Mouse (Mus musculus) adrenal gland, adult 8-10 months (tissue): ENCODE measurements around the gene Dab1. TPM values are rescaled to one million over a fixed set of nuclear protein-coding genes. Genes with fewer than 3 reads are reported as not detected.

Experiments
- DNase-seq: peaks from one replicate; pipeline ENCODE4 v3.0.0; 2022
- total RNA-seq, 4 experiments: library from RNA; stranded (reverse); gene quantifications; 2 replicates each; pipeline ENCODE4 v1.2.4; 2022

The Dab1 gene
- total RNA-seq, 4 experiments from 2014 or later, result 1.3 to 2.0 (median 1.8) TPM

DNA sequence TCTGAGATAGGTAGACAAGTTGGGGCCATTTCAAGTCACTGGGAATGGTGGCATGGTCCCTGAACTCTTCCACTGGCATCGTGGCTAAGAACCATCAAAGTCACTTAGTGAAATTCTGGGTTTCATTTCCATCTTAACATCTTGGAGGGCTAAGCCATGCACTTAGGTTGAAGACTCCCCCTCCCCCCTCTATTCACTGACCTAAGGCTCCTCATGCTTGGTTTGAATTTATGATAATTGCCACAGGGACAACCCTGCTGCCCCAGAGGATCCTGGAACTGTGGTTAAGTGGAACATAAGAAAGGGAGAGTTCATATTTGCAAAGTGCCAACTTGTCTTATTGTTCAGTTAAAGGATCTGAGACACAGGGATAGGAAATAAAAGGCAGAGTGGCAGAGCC lies 375.2 kb downstream of the Dab1 start:
- no peak for DNase-seq

GRCm38 (mm10) chr4:104008406-104008805 lies 389.2 kb downstream of the Dab1 start:
- peak; percentile 1 for DNase-seq

DNA sequence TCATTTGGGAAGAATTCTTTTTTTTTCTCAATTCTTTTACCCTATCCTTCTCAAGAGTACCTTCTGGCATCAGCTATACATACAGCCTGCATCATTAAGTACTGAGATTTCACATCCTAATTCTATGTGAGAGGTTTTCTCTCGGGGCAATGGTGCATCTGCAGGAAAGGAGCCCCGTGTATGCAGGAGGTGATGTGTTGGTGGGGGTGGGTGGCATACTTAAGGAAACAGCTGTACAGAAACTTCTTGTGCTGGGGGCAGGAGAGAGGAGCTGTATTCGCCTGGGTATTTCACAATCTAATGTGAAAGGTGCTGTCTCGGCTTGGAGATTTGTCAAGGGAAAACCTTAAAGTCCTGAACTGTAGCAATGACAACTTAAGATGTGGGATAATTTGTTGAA lies 392.5 kb downstream of the Dab1 start:
- no peak for DNase-seq

- DNase-seq, result no peak
Measured at GRCm38 (mm10) chr4:104012150-104012549, 393.0 kb downstream of the Dab1 start.

DNA sequence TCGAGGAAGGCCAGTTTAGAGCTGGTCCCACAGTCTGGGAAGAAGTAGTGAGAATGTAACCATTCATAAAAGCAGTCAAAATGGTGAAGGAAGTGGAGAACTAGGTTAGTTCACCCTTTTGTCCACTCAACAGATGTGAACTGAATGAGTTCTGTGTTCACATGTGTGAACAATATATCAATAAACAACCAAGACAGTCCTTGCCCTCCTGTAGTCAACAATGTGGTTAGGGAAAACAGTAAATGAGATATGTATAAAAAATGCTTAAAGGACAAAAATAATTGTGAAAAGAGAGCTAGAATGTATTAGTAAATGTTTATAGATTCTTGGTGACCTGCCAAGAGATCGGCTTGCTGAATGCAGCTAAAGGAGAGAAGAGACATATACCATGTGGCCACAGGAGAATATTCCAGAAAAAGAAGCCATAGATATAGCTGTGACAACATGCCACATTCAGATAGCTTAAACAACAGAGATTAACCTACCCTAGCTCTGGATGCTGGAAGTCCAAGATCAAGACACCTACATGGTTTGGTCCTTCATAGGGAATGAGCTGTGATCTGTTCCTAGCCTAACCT lies 406.0 kb downstream of the Dab1 start:
- no peak for DNase-seq

DNA sequence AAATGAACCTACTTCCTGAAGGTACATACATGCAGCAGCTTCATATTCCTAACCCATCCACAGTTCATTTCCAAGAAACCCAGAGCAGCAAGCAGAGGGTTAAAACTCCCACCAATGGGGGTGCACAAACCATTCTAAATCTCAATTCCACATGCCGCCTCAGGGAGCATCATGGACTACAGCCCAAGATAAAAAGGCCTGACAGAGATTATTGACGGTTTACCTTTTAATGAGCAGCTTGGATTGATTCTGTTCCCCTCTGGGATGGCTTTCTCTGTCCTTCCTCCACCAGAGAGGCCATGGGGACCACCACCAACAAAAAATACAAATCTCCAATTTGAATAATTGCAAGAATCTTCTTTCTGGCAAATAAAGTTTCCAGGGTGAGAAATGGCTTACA lies 407.7 kb downstream of the Dab1 start:
- DNase-seq, result no peak

- no peak for DNase-seq
Measured at GRCm38 (mm10) chr4:104027239-104027638, 408.1 kb downstream of the Dab1 start.

- no peak for DNase-seq
Measured at GRCm38 (mm10) chr4:104036091-104036490, 416.9 kb downstream of the Dab1 start.

GRCm38 (mm10) chr4:104039588-104039987 lies 420.4 kb downstream of the Dab1 start:
- DNase-seq, result no peak

- no peak for DNase-seq
Measured at GRCm38 (mm10) chr4:104043441-104043840, 424.3 kb downstream of the Dab1 start.

GRCm38 (mm10) chr4:104044634-104045033 lies 425.5 kb downstream of the Dab1 start:
- DNase-seq, result no peak

DNA sequence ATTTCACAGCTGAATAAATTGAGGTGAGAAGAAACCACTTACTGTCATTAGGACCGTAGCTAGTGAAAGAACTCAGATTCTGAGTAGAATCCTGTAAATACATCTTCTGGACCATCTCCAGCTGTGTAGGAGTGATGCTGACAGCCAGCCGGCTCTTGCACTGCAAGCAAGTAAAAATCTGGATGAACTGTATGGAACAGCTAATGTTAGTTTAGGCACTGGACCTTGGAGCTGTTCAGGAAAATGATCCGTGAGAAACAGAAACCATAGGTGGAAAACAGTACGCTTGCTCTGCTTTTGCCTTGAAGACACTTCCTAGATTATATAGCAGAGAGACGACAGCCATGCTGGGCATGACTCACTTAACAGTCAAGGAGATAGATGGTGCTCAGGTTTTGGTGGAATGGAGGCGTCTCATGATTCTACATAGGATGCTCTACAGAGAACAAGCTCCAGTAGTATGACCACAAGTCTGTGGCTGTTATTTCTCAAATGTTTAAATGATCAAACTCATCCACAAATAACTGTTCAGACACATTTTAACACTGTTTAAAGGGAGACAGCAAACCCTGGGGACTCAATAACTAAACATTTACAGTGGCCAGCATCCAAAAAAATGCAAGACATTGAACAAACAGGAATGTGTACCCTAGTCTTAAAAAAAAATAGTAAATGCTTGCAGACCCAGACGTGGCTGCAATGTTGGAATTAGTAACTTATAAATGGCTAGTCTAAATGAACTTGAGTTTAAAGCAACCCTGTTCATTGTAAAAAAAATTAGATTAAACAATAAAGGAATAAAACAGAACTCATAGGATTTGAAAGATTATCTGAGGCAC lies 429.0 kb downstream of the Dab1 start:
- no peak for DNase-seq

GRCm38 (mm10) chr4:104057116-104057515 lies 438.0 kb downstream of the Dab1 start:
- DNase-seq, result no peak

- no peak for DNase-seq
Measured at GRCm38 (mm10) chr4:104059569-104059968, 440.4 kb downstream of the Dab1 start.

- DNase-seq, result no peak
Measured at GRCm38 (mm10) chr4:104062356-104062755, 443.2 kb downstream of the Dab1 start.

DNA sequence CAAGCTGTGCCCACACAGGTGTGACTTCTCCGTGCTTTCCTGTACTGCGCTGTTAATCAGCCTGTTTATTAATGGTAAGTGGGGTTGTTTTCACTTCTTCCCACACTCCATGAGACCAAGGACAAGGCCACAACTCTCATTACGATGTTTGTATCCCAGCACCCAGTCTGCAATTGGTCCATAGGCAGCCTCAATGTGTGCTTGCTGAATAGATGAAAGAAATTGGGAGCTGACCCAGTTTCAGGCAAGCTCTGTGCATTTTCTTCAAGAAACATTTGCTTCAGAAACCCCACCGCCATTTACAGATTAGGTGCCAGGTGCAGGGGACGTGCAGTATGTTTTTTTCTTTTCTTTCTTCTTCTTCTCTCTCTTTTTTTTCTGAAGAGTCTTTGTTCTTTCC lies 447.7 kb downstream of the Dab1 start:
- no peak for DNase-seq

GRCm38 (mm10) chr4:104067748-104068147 lies 448.6 kb downstream of the Dab1 start:
- DNase-seq, result no peak

GRCm38 (mm10) chr4:104071296-104071695 lies 452.1 kb downstream of the Dab1 start:
- DNase-seq, result no peak

GRCm38 (mm10) chr4:104073920-104074459 lies 454.8 kb downstream of the Dab1 start:
- DNase-seq, result no peak

DNA sequence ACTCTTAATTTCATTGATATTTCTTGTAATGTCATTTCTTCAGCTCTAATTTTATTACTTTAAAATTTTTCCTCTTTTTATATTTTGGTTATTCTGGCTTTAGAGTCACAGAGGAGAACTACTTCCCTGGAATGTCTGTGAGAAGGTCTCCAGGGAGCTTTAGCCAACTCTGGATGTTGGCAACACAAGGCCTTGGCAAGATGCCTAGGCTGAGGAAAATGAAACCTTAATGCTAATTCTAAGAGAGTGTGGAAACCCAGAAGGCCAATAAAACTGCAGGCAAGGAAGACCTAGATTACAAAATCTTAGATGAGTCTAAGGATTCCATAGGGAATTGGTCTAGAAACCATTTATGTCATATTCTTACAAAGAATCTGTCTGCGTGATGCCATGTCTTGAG lies 458.6 kb downstream of the Dab1 start:
- peak; percentile 14 for DNase-seq

DNA sequence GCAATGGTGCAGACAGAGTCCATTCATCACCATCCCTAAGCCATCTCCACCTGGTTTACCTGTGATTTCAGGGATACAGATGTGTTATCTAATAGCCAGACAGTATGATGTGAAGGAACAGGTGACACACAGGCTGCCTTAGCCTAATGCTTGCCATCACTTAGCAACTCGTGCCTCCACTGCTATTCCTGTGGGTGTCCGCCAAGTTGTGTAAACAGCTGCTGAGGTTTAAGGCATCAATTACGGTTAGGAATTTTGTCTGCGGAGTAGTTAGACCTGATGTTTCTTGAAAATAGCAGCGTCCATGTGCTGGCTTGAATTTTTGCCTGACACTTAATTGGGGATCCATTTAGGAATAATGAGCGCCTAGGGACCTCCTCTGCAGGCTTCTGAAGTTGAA lies 487.1 kb downstream of the Dab1 start:
- DNase-seq, result no peak

DNA sequence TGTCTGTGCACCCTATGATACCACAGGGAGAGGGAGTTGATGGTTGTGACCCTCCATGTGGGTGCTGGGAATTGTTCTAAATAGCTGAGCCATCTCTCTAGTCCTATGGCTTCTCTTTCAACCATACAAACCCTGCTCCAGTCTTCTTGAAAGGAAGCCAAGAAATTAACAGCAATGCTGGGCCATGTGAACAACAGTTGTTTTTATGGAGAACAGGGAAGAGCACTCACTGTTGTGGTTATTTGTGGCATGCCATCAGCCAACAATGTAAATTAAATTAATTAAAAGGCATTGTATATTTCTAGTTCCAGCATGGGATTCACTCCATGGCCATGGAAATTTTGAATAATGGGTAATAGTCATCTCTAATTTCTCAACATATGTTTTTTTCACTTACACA lies 492.5 kb downstream of the Dab1 start:
- no peak for DNase-seq

DNA sequence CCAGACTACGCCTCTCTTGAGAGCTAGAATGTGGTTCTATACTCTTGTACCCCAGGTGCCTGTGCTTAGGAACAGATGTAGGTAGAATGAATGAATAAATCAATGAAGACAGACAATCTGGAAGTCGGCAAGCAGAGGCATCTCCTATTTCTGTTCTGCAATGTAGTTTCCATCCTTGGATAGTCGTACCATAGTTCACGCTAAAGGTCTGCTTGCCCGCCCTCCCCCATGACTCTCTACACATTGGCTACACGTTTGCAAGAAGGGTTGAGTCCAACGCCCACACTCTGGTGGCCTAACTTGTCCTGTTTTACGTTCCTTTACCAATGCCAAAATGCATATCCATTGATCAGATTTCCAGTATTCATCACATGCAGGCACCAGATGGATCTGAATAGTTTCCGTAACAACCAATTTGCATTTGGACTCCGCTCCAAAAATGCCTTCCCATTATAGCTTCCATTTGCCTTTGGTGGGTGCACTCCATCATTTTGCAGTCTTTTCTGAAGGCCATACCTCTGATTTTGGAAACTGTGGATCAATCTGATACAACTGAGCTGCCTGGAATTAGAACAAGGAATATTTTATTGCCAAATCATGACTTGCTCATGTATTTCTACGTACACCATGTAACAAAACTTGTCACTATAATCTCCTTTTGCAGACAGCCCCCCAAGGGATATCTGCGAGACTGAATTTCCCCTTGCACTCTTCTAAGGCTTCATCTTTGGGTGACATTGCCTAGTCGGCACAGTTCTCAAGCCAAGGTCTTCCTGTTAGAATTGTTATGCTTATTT lies 494.2 kb downstream of the Dab1 start:
- DNase-seq, result no peak
